Mouse (Mus musculus) myocyte (in vitro differentiated cells): ENCODE results near the gene Mad1l1. TPM values are rescaled to one million over a fixed set of nuclear protein-coding genes. Genes with fewer than 3 reads are reported as not detected.

Experiments
- H3K27me3 ChIP-seq: one replicate; pipeline ENCODE4 v1.6.1; 2011; ENCODE audit not compliant: control insufficient read depth, insufficient read depth, insufficient read length
- H3K36me3 ChIP-seq: one replicate; pipeline ENCODE4 v1.6.1; 2011; ENCODE audit not compliant: control insufficient read depth, insufficient read depth
- H3K4me2 ChIP-seq: one replicate; pipeline ENCODE4 v1.6.1; 2011; ENCODE audit warnings: low read depth, control low read depth
- H3K4me3 ChIP-seq: one replicate; pipeline ENCODE4 v1.5.1; 2011; ENCODE audit warnings: mild to moderate bottlenecking, control low read depth, moderate library complexity
- H3K79me2 ChIP-seq: one replicate; pipeline ENCODE4 v1.6.1; 2011; ENCODE audit not compliant: control insufficient read depth, insufficient read depth
- H3ac ChIP-seq: one replicate; pipeline ENCODE4 v1.6.1; 2011; ENCODE audit not compliant: control insufficient read depth, insufficient read length
- CEBPB ChIP-seq: IDR thresholded peaks from 2 replicates; pipeline ENCODE4 v1.6.1; 2011; ENCODE audit warnings: mild to moderate bottlenecking, moderate library complexity; ENCODE audit not compliant: poor library complexity, insufficient read depth, severe bottlenecking
- E2F4 ChIP-seq: IDR thresholded peaks from one replicate; pipeline ENCODE4 v1.6.1; 2011; ENCODE audit warnings: mild to moderate bottlenecking, control low read depth, moderate library complexity; ENCODE audit not compliant: insufficient read depth
- MAX ChIP-seq: IDR thresholded peaks from one replicate; pipeline ENCODE4 v1.6.1; 2011; ENCODE audit warnings: low read depth, mild to moderate bottlenecking, control low read depth
- MYOD1 ChIP-seq, 3 experiments: IDR thresholded peaks; one replicate each; pipeline ENCODE4 v1.6.1; 2011; ENCODE audit warnings: control low read depth in 2 of 3, low read depth in 2 of 3, mild to moderate bottlenecking in 2 of 3, moderate library complexity in 1 of 3; ENCODE audit not compliant: insufficient read length in 2 of 3, control insufficient read depth in 1 of 3
- MYOG ChIP-seq, 3 experiments: IDR thresholded peaks; one replicate each; pipeline ENCODE4 v1.6.1; 2011; ENCODE audit warnings: control low read depth in 2 of 3, low read depth in 2 of 3, mild to moderate bottlenecking in 2 of 3; ENCODE audit not compliant: insufficient read length in 2 of 3, control insufficient read depth in 1 of 3, insufficient read depth in 1 of 3
- POLR2A ChIP-seq: IDR thresholded peaks from one replicate; pipeline ENCODE4 v1.6.1; 2011; ENCODE audit warnings: low read depth, mild to moderate bottlenecking, control low read depth, moderate library complexity; ENCODE audit not compliant: insufficient read length
- POLR2AphosphoS2 ChIP-seq: IDR thresholded peaks from one replicate; pipeline ENCODE4 v1.6.1; 2011; ENCODE audit warnings: low read depth, control low read depth; ENCODE audit not compliant: insufficient read length
- REST ChIP-seq: IDR thresholded peaks from one replicate; pipeline ENCODE4 v1.6.1; 2011; ENCODE audit warnings: mild to moderate bottlenecking, control low read depth, moderate library complexity; ENCODE audit not compliant: insufficient read depth, insufficient read length
- SRF ChIP-seq: IDR thresholded peaks from one replicate; pipeline ENCODE4 v1.6.1; 2011; ENCODE audit warnings: low read depth; ENCODE audit not compliant: control insufficient read depth, insufficient read length
- TCF12 ChIP-seq: IDR thresholded peaks from one replicate; pipeline ENCODE4 v1.6.1; 2011; ENCODE audit warnings: mild to moderate bottlenecking, control low read depth; ENCODE audit not compliant: poor library complexity, insufficient read depth, severe bottlenecking
- TCF3 ChIP-seq: IDR thresholded peaks from one replicate; pipeline ENCODE4 v1.6.1; 2011; ENCODE audit warnings: low read depth, control low read depth; ENCODE audit not compliant: insufficient read length
- USF1 ChIP-seq: IDR thresholded peaks from one replicate; pipeline ENCODE4 v1.6.1; 2011; ENCODE audit warnings: low read depth, mild to moderate bottlenecking, control low read depth, moderate library complexity
- polyA plus RNA-seq: library from polyadenylated mRNA; unstranded; fragments of >200 nt; fragmentation: generic; extraction: Trizol; gene quantifications from one replicate; pipeline ENCODE4 v1.2.1, GENCODE M21; 2012; ENCODE audit warnings: missing spikeins

The Mad1l1 gene
- polyA plus RNA-seq, 1 experiment, result 35.6 TPM

GRCm38 (mm10) chr5:140091601-140092000 lies 229.8 kb downstream of the Mad1l1 start:
- TF ChIP-seq SRF (no peak), MAX (no peak), POLR2AphosphoS2 (no peak), POLR2A (no peak), REST (no peak), USF1 (no peak), TCF3 (no peak), MYOD1 (IDR thresholded peaks at IDR 0.05; ENCODE audit: control insufficient read depth in 1 of 3, insufficient read length in 2 of 3, low read depth in 2 of 3) (no peak), MYOG (IDR thresholded peaks at IDR 0.05; ENCODE audit: control insufficient read depth in 1 of 3, insufficient read depth in 1 of 3, insufficient read length in 2 of 3, low read depth in 2 of 3) (no peak), E2F4 (no peak), TCF12 (no peak), CEBPB (no peak)
- H3K27me3 ChIP-seq, result no peaks in the 10 kb centered on the region
- H3K79me2 ChIP-seq, result no peaks in the 10 kb centered on the region
- H3K4me2 ChIP-seq, result no peak overlapping the region
- H3ac ChIP-seq, result no peak overlapping the region
- H3K36me3 ChIP-seq, result no peaks in the 10 kb centered on the region
- H3K4me3 ChIP-seq, result no peak overlapping the region

- no peak for TF ChIP-seq CEBPB
- TF ChIP-seq MYOG (IDR thresholded peaks at IDR 0.05; ENCODE audit: control insufficient read depth in 1 of 3, insufficient read depth in 1 of 3, insufficient read length in 2 of 3, low read depth in 2 of 3), result no peak
- TF ChIP-seq SRF, result no peak
- no peak for TF ChIP-seq TCF12
- no peak for TF ChIP-seq USF1
- no peak for TF ChIP-seq E2F4
- TF ChIP-seq REST, result no peak
- TF ChIP-seq MAX, result no peak
- no peak for TF ChIP-seq POLR2A
- TF ChIP-seq POLR2AphosphoS2, result no peak
- TF ChIP-seq TCF3, result no peak
- TF ChIP-seq MYOD1 (IDR thresholded peaks at IDR 0.05; ENCODE audit: control insufficient read depth in 1 of 3, insufficient read length in 2 of 3, low read depth in 2 of 3), result no peak
- no peaks in the 10 kb centered on the region for H3K27me3 ChIP-seq
- H3K4me2 ChIP-seq, result no peak overlapping the region
- H3ac ChIP-seq, result no peak overlapping the region
- H3K4me3 ChIP-seq, result no peak overlapping the region
- no peaks in the 10 kb centered on the region for H3K79me2 ChIP-seq
- no peaks in the 10 kb centered on the region for H3K36me3 ChIP-seq
These were observed 232.1 kb downstream of the Mad1l1 start for GRCm38 (mm10) chr5:140089263-140089662.

- Histone ChIP-seq H3K79me2 (no peaks in the 10 kb centered on the region), H3K4me3 (no peak overlapping the region), H3ac (no peak overlapping the region)
These were observed 234.1 kb downstream of the Mad1l1 start for GRCm38 (mm10) chr5:140087242-140087641.

GRCm38 (mm10) chr5:140084341-140084740 lies 237.0 kb downstream of the Mad1l1 start:
- no peak overlapping the region for H3K4me3 ChIP-seq
- TF ChIP-seq TCF3 (no peak), TCF12 (no peak), CEBPB (no peak)
- no peaks in the 10 kb centered on the region for H3K79me2 ChIP-seq
- H3K36me3 ChIP-seq, result no peaks in the 10 kb centered on the region
- H3K27me3 ChIP-seq, result no peaks in the 10 kb centered on the region
- no peak overlapping the region for H3ac ChIP-seq
- H3K4me2 ChIP-seq, result no peak overlapping the region

More at GRCm38 (mm10) chr5:140087242-140087641, 234.1 kb downstream of the Mad1l1 start:
- no peak overlapping the region for H3K4me2 ChIP-seq
- TF ChIP-seq MAX, result no peak
- TF ChIP-seq TCF12, result no peak
- TF ChIP-seq MYOG (IDR thresholded peaks at IDR 0.05; ENCODE audit: control insufficient read depth in 1 of 3, insufficient read depth in 1 of 3, insufficient read length in 2 of 3, low read depth in 2 of 3), result no peak
- TF ChIP-seq SRF, result no peak
- no peak for TF ChIP-seq USF1
- no peak for TF ChIP-seq TCF3
- TF ChIP-seq MYOD1 (IDR thresholded peaks at IDR 0.05; ENCODE audit: control insufficient read depth in 1 of 3, insufficient read length in 2 of 3, low read depth in 2 of 3), result no peak
- TF ChIP-seq POLR2A, result no peak
- no peaks in the 10 kb centered on the region for H3K36me3 ChIP-seq
- H3K27me3 ChIP-seq, result no peaks in the 10 kb centered on the region

GRCm38 (mm10) chr5:140083911-140084310 lies 237.4 kb downstream of the Mad1l1 start:
- no peak overlapping the region for H3K4me3 ChIP-seq
- H3K36me3 ChIP-seq, result no peaks in the 10 kb centered on the region
- TF ChIP-seq REST, result no peak
- TF ChIP-seq MYOD1 (IDR thresholded peaks at IDR 0.05; ENCODE audit: control insufficient read depth in 1 of 3, insufficient read length in 2 of 3, low read depth in 2 of 3), result no peak
- no peak for TF ChIP-seq MAX
- no peak for TF ChIP-seq POLR2A
- no peak for TF ChIP-seq MYOG (IDR thresholded peaks at IDR 0.05; ENCODE audit: control insufficient read depth in 1 of 3, insufficient read depth in 1 of 3, insufficient read length in 2 of 3, low read depth in 2 of 3)
- no peak for TF ChIP-seq TCF12
- no peak for TF ChIP-seq E2F4
- TF ChIP-seq USF1, result no peak
- TF ChIP-seq CEBPB, result no peak
- no peak overlapping the region for H3ac ChIP-seq
- no peaks in the 10 kb centered on the region for H3K27me3 ChIP-seq
- H3K79me2 ChIP-seq, result no peaks in the 10 kb centered on the region
- no peak overlapping the region for H3K4me2 ChIP-seq
